Mouse (Mus musculus): ENCODE measurements at regions not wholly inside any gene's neighbourhood (a gene's known extent, or its start where the extent isn't known, plus 50 kb on each side); places are given as distances from the start of the nearest gene placed in this dataset.

- TF ChIP-seq POLR2A (IDR thresholded peaks at IDR 0.05; ENCODE audit: control insufficient read depth, extremely low read depth, insufficient read depth, low read length, poor library complexity), result no peak
- no peak for TF ChIP-seq CTCF (IDR thresholded peaks at IDR 0.05; ENCODE audit: borderline replicate concordance, control insufficient read depth, extremely low read depth, insufficient read depth, low read length, poor library complexity)
Measured at GRCm38 (mm10) chr12:110224250-110224649, 54.6 kb upstream of the Dio3 start.

Measured in thymus, adult 2 months (tissue).